Mouse (Mus musculus) left cerebral cortex, adult 18-20 months (tissue): Measurements from ENCODE around the gene Als2cl. TPM values are rescaled to one million over a fixed set of nuclear protein-coding genes. Genes with fewer than 3 reads are reported as not detected.
A peak's percentile ranks its signal among the peaks of the same experiment; 100 is the strongest.

Experiments used
- DNase-seq, 2 experiments: peaks; one replicate each; pipeline ENCODE4 v3.0.0; 2021 to 2022; ENCODE audit warnings: low spot score in 2 of 2, mixed read lengths in 1 of 2
- total RNA-seq, 2 experiments: library from RNA; stranded (reverse); gene quantifications; 2 replicates each; pipeline ENCODE4 v1.2.3; 2021

Als2cl gene
- total RNA-seq, 2 experiments from 2014 or later, result 10.6 to 14.2 TPM

DNA sequence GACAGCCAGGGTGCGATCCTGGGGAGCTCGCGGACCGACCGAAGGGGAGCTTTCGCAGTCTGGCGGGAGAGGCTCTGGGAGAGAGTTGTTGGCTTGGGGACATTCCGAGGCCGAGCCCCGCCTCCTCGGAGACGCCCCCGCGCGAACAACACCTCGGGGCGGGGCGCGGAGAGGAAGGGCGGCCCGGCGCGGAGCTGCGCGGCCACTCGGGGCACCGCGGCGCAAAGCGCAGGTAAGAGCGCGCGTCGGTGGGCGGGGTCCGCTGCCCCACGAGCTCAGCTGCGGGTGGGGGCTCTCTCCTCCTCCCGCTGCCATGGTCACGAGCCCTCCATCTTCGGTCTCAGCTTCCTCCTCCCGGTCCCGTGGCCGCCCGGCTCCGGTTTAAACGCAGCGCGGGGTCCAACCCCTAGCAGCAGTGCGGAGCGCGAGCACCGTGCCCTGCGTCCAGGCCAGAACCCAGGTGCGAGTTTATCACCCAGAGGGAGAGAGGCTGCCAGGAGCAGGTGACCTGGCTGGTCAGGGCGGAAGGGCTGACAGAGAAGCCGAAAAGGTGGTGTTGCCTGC lies 410 bp downstream of the Als2cl start, which contains the start of gene Tmie:
Gene Tmie (minus strand): TSS at position 116 of the 564 bp plus-strand sequence.
- peak; percentile 13 to 34 for DNase-seq

- DNase-seq, result no peak
Observed at GRCm38 (mm10) chr9:110880772-110881171, 1.1 kb downstream of the Als2cl start.

DNA sequence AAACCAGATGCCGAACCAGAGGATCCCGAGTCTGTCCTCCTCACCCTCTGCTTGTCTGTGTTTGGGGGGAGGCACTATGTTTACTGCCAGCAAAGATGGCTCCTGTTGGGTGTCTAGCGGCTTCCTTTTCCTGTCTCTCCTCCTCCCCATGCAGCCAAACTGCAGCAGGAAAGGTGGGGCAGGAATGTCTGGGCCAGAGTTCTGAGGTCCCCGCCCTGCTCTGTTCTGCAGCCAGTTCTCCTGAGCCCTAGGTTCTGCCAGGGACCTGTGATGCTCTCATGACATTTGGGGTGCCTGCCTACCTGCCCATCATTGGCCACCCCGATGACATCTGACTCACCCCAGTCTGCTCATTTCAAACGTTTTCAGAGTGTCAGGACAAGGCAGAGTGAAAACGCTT lies 2.3 kb downstream of the Als2cl start:
- no peak for DNase-seq

GRCm38 (mm10) chr9:110887388-110888303 lies 8.0 kb downstream of the Als2cl start:
- no peak for DNase-seq

DNA sequence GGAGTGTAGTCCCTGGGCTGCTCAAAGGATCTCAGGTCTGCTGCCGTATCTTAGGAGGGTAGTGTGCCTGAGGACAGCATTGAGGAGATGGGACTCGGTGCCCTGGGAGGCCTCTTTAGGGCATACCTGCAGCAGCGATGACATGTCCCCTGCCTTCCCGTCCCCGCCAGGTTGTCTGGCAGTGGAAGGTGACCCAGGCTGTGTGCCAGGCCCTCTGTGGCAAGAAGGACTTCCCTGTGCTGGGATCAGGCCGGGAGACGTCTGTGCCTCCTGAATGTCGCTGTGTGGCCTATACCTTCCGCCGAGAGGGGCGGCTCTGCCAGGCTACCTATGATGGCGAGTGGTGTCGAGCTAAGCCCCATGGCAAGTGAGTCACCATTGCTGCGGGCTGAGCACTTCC lies 9.3 kb downstream of the Als2cl start:
- no peak for DNase-seq

- DNase-seq, result no peak
Observed at GRCm38 (mm10) chr9:110890026-110890783, 10.5 kb downstream of the Als2cl start.

DNA sequence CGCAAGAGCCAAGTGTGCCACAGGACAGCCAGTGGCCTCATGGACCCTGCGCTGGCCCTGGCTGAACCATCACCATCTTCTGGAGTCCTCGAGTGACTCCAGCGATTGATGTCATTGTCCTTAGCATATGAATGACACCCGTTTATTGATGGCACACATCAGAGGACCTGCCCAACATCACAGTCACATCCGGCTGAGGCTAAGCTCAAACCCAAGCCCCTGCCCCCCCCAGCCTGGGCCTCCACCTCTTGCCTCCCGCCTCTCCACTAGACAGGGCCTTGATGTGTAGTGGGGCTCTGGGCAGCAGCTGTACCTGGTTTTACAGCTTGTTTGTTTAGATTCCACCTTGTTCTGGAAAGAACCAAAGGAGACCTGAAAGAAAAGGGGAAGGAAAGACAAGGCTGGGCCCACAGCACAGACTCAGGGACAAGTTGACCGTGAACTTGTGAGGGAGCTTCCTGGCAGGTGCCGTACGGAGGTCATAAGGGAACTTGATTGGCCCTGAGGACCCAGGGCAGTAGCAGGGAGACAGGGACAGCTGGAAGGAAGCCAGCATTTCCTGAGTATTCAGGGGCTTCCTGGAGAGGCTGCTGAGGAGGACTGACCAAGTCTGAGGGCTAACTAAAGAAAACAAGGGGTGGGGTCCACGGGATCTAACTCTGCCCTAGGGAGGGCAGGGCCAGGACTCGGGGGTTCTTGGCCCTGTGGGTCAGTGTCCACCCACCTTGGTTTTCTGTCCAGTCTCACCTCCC lies 11.6 kb downstream of the Als2cl start:
- no peak for DNase-seq

DNA sequence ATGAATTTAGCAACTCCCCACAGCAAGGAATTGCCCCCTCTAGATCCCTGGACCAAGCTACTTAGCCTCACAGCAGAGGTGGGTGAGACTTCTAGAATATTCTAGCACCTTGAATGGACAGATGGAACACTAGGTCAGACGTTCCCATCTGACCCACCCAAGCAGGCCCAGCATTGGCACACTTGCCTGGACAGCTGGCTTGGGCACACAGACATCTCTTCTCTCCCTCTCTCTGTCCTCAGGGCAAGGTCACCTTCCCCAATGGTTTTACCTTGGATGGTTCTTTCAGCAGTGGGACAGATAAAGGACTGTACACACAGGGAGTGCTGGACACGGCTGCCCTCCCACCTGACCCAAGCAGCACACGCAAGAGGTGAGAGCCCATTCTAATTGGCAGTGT lies 12.9 kb downstream of the Als2cl start:
- no peak for DNase-seq

GRCm38 (mm10) chr9:110893429-110893828 lies 13.8 kb downstream of the Als2cl start:
- DNase-seq, result no peak

GRCm38 (mm10) chr9:110895507-110895906 lies 15.8 kb downstream of the Als2cl start:
- DNase-seq, result no peak

DNA sequence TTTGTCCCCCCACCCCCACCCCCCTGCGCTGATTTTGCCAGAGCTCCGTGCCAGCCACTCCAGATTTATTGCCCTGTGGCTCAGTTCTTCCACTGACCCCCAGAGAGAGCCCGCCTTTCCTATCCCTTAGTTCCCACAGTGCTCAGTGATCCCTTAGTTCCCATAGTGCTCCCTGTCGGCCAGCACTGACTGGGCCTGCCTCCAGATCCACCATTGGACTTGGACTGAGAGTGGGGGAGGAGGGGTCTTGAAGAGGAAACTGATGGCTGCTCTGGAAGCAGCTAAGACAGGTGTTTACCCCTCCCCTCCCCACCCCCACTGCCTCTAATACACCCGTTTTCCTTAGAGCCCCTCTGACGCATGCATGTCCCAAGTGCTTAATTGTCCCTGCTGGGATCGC lies 16.3 kb downstream of the Als2cl start:
- DNase-seq, result no peak

- no peak for DNase-seq
Observed at GRCm38 (mm10) chr9:110896595-110896994, 16.9 kb downstream of the Als2cl start.

DNA sequence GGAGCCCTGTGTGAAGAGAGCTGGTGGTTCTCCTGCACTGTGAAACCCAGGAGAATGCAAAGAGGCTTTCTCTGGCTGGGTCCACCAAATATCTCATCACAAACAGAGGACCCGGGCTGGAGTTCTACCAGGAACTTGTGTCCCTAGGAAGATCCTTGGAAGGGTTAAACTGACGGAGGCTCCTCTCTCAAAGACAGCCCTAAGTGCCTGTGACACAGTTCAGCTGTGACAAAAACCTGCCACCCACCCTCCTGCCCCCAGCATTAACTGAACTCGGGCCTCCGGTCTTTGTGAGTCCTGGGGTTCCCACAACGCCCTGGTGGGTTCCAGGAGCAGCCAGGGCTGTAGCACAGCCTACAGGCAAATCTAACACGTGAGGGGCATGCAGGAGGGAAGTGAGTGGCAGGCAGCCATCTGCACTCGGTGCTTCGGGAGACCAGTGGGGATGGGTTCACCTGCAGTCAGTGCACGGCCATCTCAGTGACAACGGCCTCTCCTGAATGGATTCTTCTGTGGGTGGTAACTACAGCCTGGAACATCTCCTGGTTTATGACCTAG lies 19.9 kb downstream of the Als2cl start:
- DNase-seq, result no peak

DNA sequence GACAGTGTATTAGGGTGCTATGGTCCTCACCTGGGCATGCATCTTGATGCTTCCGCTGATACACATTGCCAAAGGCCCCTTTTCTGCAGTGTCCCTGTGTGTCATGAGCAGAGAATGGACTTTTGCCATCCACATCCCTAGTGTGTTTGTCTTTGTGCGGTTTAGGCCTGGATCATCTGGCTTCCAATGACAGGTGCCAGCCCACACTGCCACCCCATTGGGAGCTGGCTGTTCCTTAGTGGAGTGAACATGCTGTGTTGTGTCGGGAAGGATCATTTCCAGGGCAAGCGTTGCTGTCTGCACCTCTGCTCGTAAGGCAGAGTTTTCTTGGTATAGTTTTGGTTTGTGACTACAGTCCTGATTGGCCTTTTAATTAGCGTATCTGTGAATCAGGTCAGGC lies 21.5 kb downstream of the Als2cl start:
- DNase-seq, result no peak

DNA sequence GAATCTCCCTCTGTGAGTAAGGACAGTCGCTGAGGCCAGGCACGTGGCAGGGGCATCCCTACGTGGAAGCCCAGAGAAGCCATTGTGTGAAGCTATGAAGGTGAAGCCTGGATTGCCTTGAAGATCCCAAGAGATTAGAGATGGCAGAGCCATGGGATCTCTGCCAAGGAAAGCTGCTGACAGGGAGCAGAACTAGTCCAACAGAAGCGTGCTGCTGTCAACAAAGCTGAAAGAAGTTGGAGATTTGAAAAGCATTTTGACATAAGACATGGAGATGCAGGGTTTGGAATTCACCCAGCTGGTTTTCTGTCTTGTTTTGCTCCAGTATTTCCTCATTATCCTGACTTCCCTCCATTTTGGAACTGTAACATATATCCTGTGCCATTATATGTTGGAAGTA lies 22.6 kb downstream of the Als2cl start:
- DNase-seq, result no peak

- no peak for DNase-seq
Observed at GRCm38 (mm10) chr9:110907201-110907837, 27.6 kb downstream of the Als2cl start.

DNA sequence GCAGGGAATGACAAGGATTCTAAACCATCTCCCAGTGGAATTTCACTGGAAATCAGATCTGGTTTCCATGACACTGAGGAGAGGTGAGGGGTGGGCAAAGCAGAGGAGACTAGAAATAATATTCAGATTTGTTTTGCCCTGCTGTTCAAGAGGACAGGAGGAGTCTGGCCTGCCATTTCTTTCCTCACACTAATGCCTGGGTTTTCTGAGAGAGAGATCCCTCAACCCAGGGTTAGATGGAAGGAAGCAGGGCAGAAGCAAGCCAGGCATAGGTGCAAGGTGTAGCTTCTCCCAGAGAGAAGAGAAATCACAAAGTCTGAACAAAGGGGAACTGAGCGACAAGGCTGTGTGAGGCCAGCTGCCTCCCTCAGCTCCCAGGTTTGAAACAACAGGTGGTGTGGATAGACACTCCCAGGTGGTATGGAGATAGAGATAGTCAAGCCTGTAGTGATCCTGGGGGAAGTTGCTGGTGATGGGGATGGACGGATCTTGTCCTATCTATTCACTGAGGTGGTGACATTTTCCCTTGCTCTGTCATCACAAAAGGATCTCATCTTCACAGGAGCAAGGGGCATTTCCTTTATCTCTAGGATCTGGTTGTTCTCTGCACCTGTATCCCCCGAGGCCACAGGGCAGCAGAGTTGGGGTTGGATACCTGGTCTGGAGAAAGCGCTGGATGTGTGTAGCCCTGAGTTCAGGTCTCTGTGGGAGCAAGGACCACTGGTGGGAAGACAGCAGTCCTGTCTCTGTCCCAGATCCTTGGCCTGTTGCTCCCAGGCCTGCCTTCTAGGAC lies 28.4 kb downstream of the Als2cl start:
- DNase-seq, result no peak

- DNase-seq, result no peak
Observed at GRCm38 (mm10) chr9:110908631-110909016, 29.0 kb downstream of the Als2cl start.

DNA sequence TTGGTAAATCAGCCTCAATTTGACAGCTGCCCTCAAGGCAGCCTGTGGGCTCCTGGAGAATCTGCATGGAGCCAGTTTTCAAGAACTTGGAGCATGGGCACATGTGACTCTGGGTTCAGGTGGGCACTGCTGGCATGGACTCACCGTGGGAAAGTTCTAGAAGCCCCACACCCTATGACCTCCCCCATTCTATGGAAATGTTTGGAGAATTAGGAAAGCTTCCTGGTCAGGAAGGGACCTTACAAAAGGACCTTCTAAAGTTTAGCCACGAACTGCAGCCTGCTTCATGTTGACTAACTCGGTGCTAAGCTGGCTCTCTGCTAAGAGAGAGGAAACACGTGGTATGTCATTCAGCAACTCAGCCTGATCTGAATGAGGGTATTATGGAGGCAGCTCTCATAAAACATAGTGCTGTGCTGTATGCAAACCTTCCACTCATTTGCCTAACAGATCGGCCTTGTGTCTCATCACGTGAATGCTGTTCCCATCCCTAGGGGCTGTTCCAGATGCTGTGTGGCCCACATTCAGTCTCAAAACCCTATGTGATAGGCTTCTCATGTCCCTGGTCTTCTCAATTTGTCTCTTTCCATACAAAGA lies 29.8 kb downstream of the Als2cl start:
- DNase-seq, result no peak
